Mouse (Mus musculus): ENCODE results near the gene Cxcr5. TPM values are rescaled to one million over a fixed set of nuclear protein-coding genes. Genes with fewer than 3 reads are reported as not detected.
A peak's percentile ranks its signal among the peaks of the same experiment; 100 is the strongest.

The Cxcr5 gene
- polyA plus RNA-seq, 1 experiment: not detected

GRCm38 (mm10) chr9:44486741-44487421 lies 74.8 kb downstream of the Cxcr5 start:
- Histone ChIP-seq H3ac (ENCODE audit: control insufficient read depth, insufficient read length, low read depth) (peak overlapping the region; percentile 56), H3K4me3 (ENCODE audit: insufficient read depth, poor library complexity, severe bottlenecking) (peak overlapping the region; percentile 2), H3K27me3 (ENCODE audit: control insufficient read depth, insufficient read depth, insufficient read length) (no peaks in the 10 kb centered on the region), H3K36me3 (ENCODE audit: control insufficient read depth, insufficient read depth) (peaks cover 7% of the 10 kb centered on the region), H3K79me3 (ENCODE audit: low read depth) (peaks cover 72% of the 10 kb centered on the region), H3K79me2 (ENCODE audit: control insufficient read depth, insufficient read depth) (peaks cover 93% of the 10 kb centered on the region)
- no peak for TF ChIP-seq MYOD1 (IDR thresholded peaks at IDR 0.05; ENCODE audit: control insufficient read depth, insufficient read length, low read depth)
- TF ChIP-seq USF1 (IDR thresholded peaks at IDR 0.05; ENCODE audit: low read depth): no peak
- no peak for TF ChIP-seq MYOG (IDR thresholded peaks at IDR 0.05; ENCODE audit: control insufficient read depth, extremely low read depth, insufficient read length)
- no peak for TF ChIP-seq FOSL1 (IDR thresholded peaks at IDR 0.05; ENCODE audit: insufficient read depth, low read length, poor library complexity, severe bottlenecking)
- no peak for TF ChIP-seq CEBPB (IDR thresholded peaks at IDR 0.05; ENCODE audit: low read depth)
- TF ChIP-seq CTCF (IDR thresholded peaks at IDR 0.05; ENCODE audit: control insufficient read depth, insufficient read depth, insufficient read length): no peak
- TF ChIP-seq MAX (IDR thresholded peaks at IDR 0.05): no peak

DNA sequence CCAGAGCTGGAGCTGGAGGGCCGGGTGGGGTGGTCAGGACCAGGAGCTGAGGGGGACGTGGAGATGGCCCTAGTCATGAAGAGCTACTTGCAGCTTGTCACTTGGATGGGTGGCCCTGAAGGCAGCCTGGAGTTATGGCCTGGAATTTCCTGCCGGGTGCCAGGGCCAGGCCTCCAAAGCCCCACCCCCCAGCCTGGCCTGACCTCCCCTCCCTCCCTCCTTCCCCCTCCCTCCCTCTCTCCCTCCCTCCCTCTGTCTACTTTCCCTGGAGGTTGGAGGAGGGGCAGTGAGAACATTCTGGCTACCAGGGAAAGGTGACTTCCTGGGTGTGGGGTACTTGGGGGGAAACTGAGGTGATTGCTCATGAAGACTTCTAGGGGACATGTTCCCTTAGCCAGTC lies 75.3 kb downstream of the Cxcr5 start:
- H3K27me3 ChIP-seq (ENCODE audit: control insufficient read depth, insufficient read depth, insufficient read length): no peaks in the 10 kb centered on the region
- H3K36me3 ChIP-seq (ENCODE audit: control insufficient read depth, insufficient read depth): peaks cover 7% of the 10 kb centered on the region
- peaks cover 88% of the 10 kb centered on the region for H3K79me2 ChIP-seq (ENCODE audit: control insufficient read depth, insufficient read depth)
- peak overlapping the region; percentile 2 for H3K4me3 ChIP-seq (ENCODE audit: insufficient read depth, poor library complexity, severe bottlenecking)
- H3K79me3 ChIP-seq (ENCODE audit: low read depth): peaks cover 67% of the 10 kb centered on the region
- H3ac ChIP-seq (ENCODE audit: control insufficient read depth, insufficient read length, low read depth): peak overlapping the region; percentile 56
- TF ChIP-seq CEBPB (IDR thresholded peaks at IDR 0.05; ENCODE audit: low read depth): no peak

DNA sequence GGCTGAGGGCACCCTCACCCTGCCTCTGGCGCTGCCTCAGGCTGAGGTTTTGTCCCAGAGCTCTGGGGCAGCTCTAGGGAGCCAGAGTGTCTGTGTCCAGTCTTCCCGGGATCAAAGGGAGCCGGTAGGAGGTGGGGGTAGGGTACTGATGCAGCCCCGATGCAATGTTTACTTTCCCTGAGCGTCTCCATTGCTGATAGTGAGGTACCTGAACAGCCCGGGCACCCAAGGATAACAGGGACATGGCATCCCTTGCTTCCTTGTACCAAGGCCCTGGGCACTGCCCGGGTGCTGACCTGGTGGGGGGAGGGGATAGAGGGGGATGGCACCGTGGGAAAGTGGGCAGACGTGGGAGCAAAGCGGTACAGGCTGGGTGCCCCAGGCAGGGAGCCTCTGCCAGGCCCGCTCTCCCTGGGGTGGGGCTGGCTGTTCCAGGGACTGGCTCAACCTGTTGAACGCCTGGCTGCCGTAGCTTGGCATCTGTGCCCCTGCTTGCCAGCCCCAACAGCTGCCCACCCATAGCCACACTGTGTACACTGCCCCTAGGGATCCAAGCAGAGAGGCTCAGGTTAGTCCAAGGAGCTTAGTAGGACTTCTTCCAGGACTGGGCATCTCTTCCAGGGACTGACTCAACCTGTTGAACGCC lies 76.0 kb downstream of the Cxcr5 start:
- H3K4me3 ChIP-seq (ENCODE audit: insufficient read depth, poor library complexity, severe bottlenecking): no peak overlapping the region
- no peak for TF ChIP-seq CEBPB (IDR thresholded peaks at IDR 0.05; ENCODE audit: low read depth)

GRCm38 (mm10) chr9:44485105-44485515 lies 76.6 kb downstream of the Cxcr5 start:
- TF ChIP-seq CEBPB (IDR thresholded peaks at IDR 0.05; ENCODE audit: low read depth): no peak
- no peak for TF ChIP-seq USF1 (IDR thresholded peaks at IDR 0.05; ENCODE audit: low read depth)
- TF ChIP-seq MYOG (IDR thresholded peaks at IDR 0.05; ENCODE audit: control insufficient read depth, extremely low read depth, insufficient read length): no peak
- TF ChIP-seq MYOD1 (IDR thresholded peaks at IDR 0.05; ENCODE audit: control insufficient read depth, insufficient read length, low read depth): no peak
- TF ChIP-seq FOSL1 (IDR thresholded peaks at IDR 0.05; ENCODE audit: insufficient read depth, low read length, poor library complexity, severe bottlenecking): no peak
- no peak for TF ChIP-seq CTCF (IDR thresholded peaks at IDR 0.05; ENCODE audit: control insufficient read depth, insufficient read depth, insufficient read length)
- no peak for TF ChIP-seq MAX (IDR thresholded peaks at IDR 0.05)
- Histone ChIP-seq H3ac (ENCODE audit: control insufficient read depth, insufficient read length, low read depth) (no peak overlapping the region), H3K27me3 (ENCODE audit: control insufficient read depth, insufficient read depth, insufficient read length) (no peaks in the 10 kb centered on the region), H3K4me3 (ENCODE audit: insufficient read depth, poor library complexity, severe bottlenecking) (peak overlapping the region; percentile 14), H3K79me2 (ENCODE audit: control insufficient read depth, insufficient read depth) (peaks cover 76% of the 10 kb centered on the region), H3K79me3 (ENCODE audit: low read depth) (peaks cover 58% of the 10 kb centered on the region), H3K36me3 (ENCODE audit: control insufficient read depth, insufficient read depth) (peaks cover 3% of the 10 kb centered on the region)

More for the DNA sequence above, 76.0 kb downstream of the Cxcr5 start:
- no peaks in the 10 kb centered on the region for H3K27me3 ChIP-seq (ENCODE audit: control insufficient read depth, insufficient read depth, insufficient read length)
- H3K79me3 ChIP-seq (ENCODE audit: low read depth): peaks cover 63% of the 10 kb centered on the region
- peaks cover 3% of the 10 kb centered on the region for H3K36me3 ChIP-seq (ENCODE audit: control insufficient read depth, insufficient read depth)
- peaks cover 81% of the 10 kb centered on the region for H3K79me2 ChIP-seq (ENCODE audit: control insufficient read depth, insufficient read depth)
- no peak overlapping the region for H3ac ChIP-seq (ENCODE audit: control insufficient read depth, insufficient read length, low read depth)

- Histone ChIP-seq H3K79me2 (ENCODE audit: control insufficient read depth, insufficient read depth) (peaks cover 70% of the 10 kb centered on the region), H3K36me3 (ENCODE audit: control insufficient read depth, insufficient read depth) (peaks cover 3% of the 10 kb centered on the region), H3K79me3 (ENCODE audit: low read depth) (peaks cover 55% of the 10 kb centered on the region), H3ac (ENCODE audit: control insufficient read depth, insufficient read length, low read depth) (peak overlapping the region; percentile 19), H3K27me3 (ENCODE audit: control insufficient read depth, insufficient read depth, insufficient read length) (no peaks in the 10 kb centered on the region), H3K4me3 (ENCODE audit: insufficient read depth, poor library complexity, severe bottlenecking) (peak overlapping the region; percentile 86)
- TF ChIP-seq MYOD1 (IDR thresholded peaks at IDR 0.05; ENCODE audit: control insufficient read depth, insufficient read length, low read depth): no peak
- no peak for TF ChIP-seq MAX (IDR thresholded peaks at IDR 0.05)
- TF ChIP-seq CTCF (IDR thresholded peaks at IDR 0.05; ENCODE audit: control insufficient read depth, insufficient read depth, insufficient read length): no peak
- TF ChIP-seq FOSL1 (IDR thresholded peaks at IDR 0.05; ENCODE audit: insufficient read depth, low read length, poor library complexity, severe bottlenecking): no peak
- TF ChIP-seq USF1 (IDR thresholded peaks at IDR 0.05; ENCODE audit: low read depth): no peak
- no peak for TF ChIP-seq CEBPB (IDR thresholded peaks at IDR 0.05; ENCODE audit: low read depth)
- no peak for TF ChIP-seq MYOG (IDR thresholded peaks at IDR 0.05; ENCODE audit: control insufficient read depth, extremely low read depth, insufficient read length)
Observed at GRCm38 (mm10) chr9:44484311-44485104, 77.2 kb downstream of the Cxcr5 start.

All from C2C12 (cell line).